Mouse (Mus musculus): ENCODE measurements around the gene Aurkb.

- TF ChIP-seq CTCF (conservative IDR thresholded peaks at IDR 0.05; ENCODE audit: low read length) (no peak), POU5F1 (IDR thresholded peaks at IDR 0.05; ENCODE audit: borderline replicate concordance, low read length) (no peak)
Measured at GRCm38 (mm10) chr11:69046395-69046774, 938 bp downstream of the Aurkb start.

Data from E14TG2a.4 (cell line).